Mouse (Mus musculus): Measurements from ENCODE around the gene Ube2n. TPM values are rescaled to one million over a fixed set of nuclear protein-coding genes. Genes with fewer than 3 reads are reported as not detected.

The Ube2n gene
- polyA plus RNA-seq, 1 experiment from 2014 or later: 424 TPM

- Histone ChIP-seq H3K9ac (ENCODE audit: low read length) (no peak overlapping the region), H3K9me3 (ENCODE audit: control insufficient read depth, low read length) (no peaks in the 10 kb centered on the region), H3K4me1 (ENCODE audit: control insufficient read depth, insufficient read depth, low read length) (peaks cover 8% of the 10 kb centered on the region; the same call in 1 of the 2 replicates), H3K27ac (replicated peaks; ENCODE audit: low read depth, low read length) (no peak overlapping the region), H3K36me3 (ENCODE audit: control insufficient read depth, insufficient read depth, low read length) (peaks cover 3% of the 10 kb centered on the region; the same call in 1 of the 2 replicates), H3K4me2 (ENCODE audit: low read depth, severe bottlenecking) (no peak overlapping the region), H3K27me3 (ENCODE audit: control insufficient read depth, insufficient read depth, low read length) (no peaks in the 10 kb centered on the region), H3K4me3 (ENCODE audit: low read depth, low read length) (no peak overlapping the region)
- no peak for ATAC-seq (ENCODE audit: insufficient number of reproducible peaks, low FRiP score, low TSS enrichment, low read depth)
- WGBS: 94% methylated on average over 5 of the region's 5 CpGs
- DNase-seq (ENCODE audit: low spot score): no peak
Measured at GRCm38 (mm10) chr10:95557337-95557828, 42.4 kb downstream of the Ube2n start.

- DNase-seq (ENCODE audit: low spot score) (no peak), ATAC-seq (ENCODE audit: insufficient number of reproducible peaks, low FRiP score, low TSS enrichment, low read depth) (no peak)
- no peak overlapping the region for H3K4me2 ChIP-seq (ENCODE audit: low read depth, severe bottlenecking)
- no peaks in the 10 kb centered on the region for H3K27me3 ChIP-seq (ENCODE audit: control insufficient read depth, insufficient read depth, low read length)
- 72% methylated on average over 7 of the region's 7 CpGs for WGBS
- H3K27ac ChIP-seq (replicated peaks; ENCODE audit: low read depth, low read length): no peak overlapping the region
- H3K9me3 ChIP-seq (ENCODE audit: control insufficient read depth, low read length): no peaks in the 10 kb centered on the region
- H3K4me1 ChIP-seq (ENCODE audit: control insufficient read depth, insufficient read depth, low read length): peaks cover 8% of the 10 kb centered on the region; the same call in 1 of the 2 replicates
- peaks cover 2% of the 10 kb centered on the region; the same call in 1 of the 2 replicates for H3K36me3 ChIP-seq (ENCODE audit: control insufficient read depth, insufficient read depth, low read length)
- H3K9ac ChIP-seq (ENCODE audit: low read length): no peak overlapping the region
- H3K4me3 ChIP-seq (ENCODE audit: low read depth, low read length): no peak overlapping the region
Measured at GRCm38 (mm10) chr10:95559426-95559825, 44.5 kb downstream of the Ube2n start.

GRCm38 (mm10) chr10:95560394-95560983 is 45.5 kb downstream of the Ube2n start:
- Histone ChIP-seq H3K36me3 (ENCODE audit: control insufficient read depth, insufficient read depth, low read length) (no peaks in the 10 kb centered on the region), H3K4me2 (ENCODE audit: low read depth, severe bottlenecking) (no peak overlapping the region), H3K4me3 (ENCODE audit: low read depth, low read length) (no peak overlapping the region), H3K9ac (ENCODE audit: low read length) (no peak overlapping the region), H3K9me3 (ENCODE audit: control insufficient read depth, low read length) (no peaks in the 10 kb centered on the region), H3K4me1 (ENCODE audit: control insufficient read depth, insufficient read depth, low read length) (peaks cover 8% of the 10 kb centered on the region; the same call in 1 of the 2 replicates), H3K27me3 (ENCODE audit: control insufficient read depth, insufficient read depth, low read length) (no peaks in the 10 kb centered on the region), H3K27ac (replicated peaks; ENCODE audit: low read depth, low read length) (no peak overlapping the region)
- no peak for ATAC-seq (ENCODE audit: insufficient number of reproducible peaks, low FRiP score, low TSS enrichment, low read depth)
- WGBS: 94% methylated on average over 9 of the region's 9 CpGs
- DNase-seq (ENCODE audit: low spot score): no peak

GRCm38 (mm10) chr10:95561616-95562015 is 46.7 kb downstream of the Ube2n start:
- H3K9ac ChIP-seq (ENCODE audit: low read length): no peak overlapping the region
- 71% methylated on average over 7 of the region's 7 CpGs for WGBS

GRCm38 (mm10) chr10:95562395-95562794 is 47.5 kb downstream of the Ube2n start:
- 9% methylated on average over 8 of the region's 8 CpGs for WGBS
- H3K27ac ChIP-seq (replicated peaks; ENCODE audit: low read depth, low read length): no peak overlapping the region
- ATAC-seq (ENCODE audit: insufficient number of reproducible peaks, low FRiP score, low TSS enrichment, low read depth): no peak

More at GRCm38 (mm10) chr10:95561616-95562015, 46.7 kb downstream of the Ube2n start:
- peak overlapping the region; percentile 80 for H3K4me2 ChIP-seq (ENCODE audit: low read depth, severe bottlenecking)
- H3K27me3 ChIP-seq (ENCODE audit: control insufficient read depth, insufficient read depth, low read length): no peaks in the 10 kb centered on the region
- no peaks in the 10 kb centered on the region for H3K36me3 ChIP-seq (ENCODE audit: control insufficient read depth, insufficient read depth, low read length)
- no peak for DNase-seq (ENCODE audit: low spot score)
- H3K4me1 ChIP-seq (ENCODE audit: control insufficient read depth, insufficient read depth, low read length): peaks cover 10% of the 10 kb centered on the region; the same call in 1 of the 2 replicates
- ATAC-seq (ENCODE audit: insufficient number of reproducible peaks, low FRiP score, low TSS enrichment, low read depth): no peak
- no peaks in the 10 kb centered on the region for H3K9me3 ChIP-seq (ENCODE audit: control insufficient read depth, low read length)
- peak overlapping the region; percentile 95 for H3K4me3 ChIP-seq (ENCODE audit: low read depth, low read length)
- no peak overlapping the region for H3K27ac ChIP-seq (replicated peaks; ENCODE audit: low read depth, low read length)

GRCm38 (mm10) chr10:95562859-95563841 is 48.2 kb downstream of the Ube2n start:
- DNase-seq (ENCODE audit: low spot score) (peak; percentile 65), ATAC-seq (ENCODE audit: insufficient number of reproducible peaks, low FRiP score, low TSS enrichment, low read depth) (peak; percentile 55)
- H3K9me3 ChIP-seq (ENCODE audit: control insufficient read depth, low read length): no peaks in the 10 kb centered on the region
- H3K4me3 ChIP-seq (ENCODE audit: low read depth, low read length): peak overlapping the region; percentile 95
- WGBS: 1% methylated on average over 65 of the region's 65 CpGs
- H3K4me1 ChIP-seq (ENCODE audit: control insufficient read depth, insufficient read depth, low read length): peaks cover 13% of the 10 kb centered on the region; the same call in 1 of the 2 replicates
- H3K9ac ChIP-seq (ENCODE audit: low read length): peak overlapping the region; percentile 95
- no peaks in the 10 kb centered on the region for H3K36me3 ChIP-seq (ENCODE audit: control insufficient read depth, insufficient read depth, low read length)
- peak overlapping the region; percentile 80 for H3K4me2 ChIP-seq (ENCODE audit: low read depth, severe bottlenecking)
- 0 out of 2 replicates have a peak overlapping the region, but pooled peaks have one; percentile 47 for H3K27ac ChIP-seq (replicated peaks; ENCODE audit: low read depth, low read length)
- H3K27me3 ChIP-seq (ENCODE audit: control insufficient read depth, insufficient read depth, low read length): no peaks in the 10 kb centered on the region

More at GRCm38 (mm10) chr10:95562395-95562794, 47.5 kb downstream of the Ube2n start:
- Histone ChIP-seq H3K36me3 (ENCODE audit: control insufficient read depth, insufficient read depth, low read length) (no peaks in the 10 kb centered on the region), H3K9ac (ENCODE audit: low read length) (peak overlapping the region; percentile 95), H3K4me3 (ENCODE audit: low read depth, low read length) (peak overlapping the region; percentile 95), H3K4me1 (ENCODE audit: control insufficient read depth, insufficient read depth, low read length) (peaks cover 10% of the 10 kb centered on the region; the same call in 1 of the 2 replicates), H3K4me2 (ENCODE audit: low read depth, severe bottlenecking) (peak overlapping the region; percentile 80), H3K9me3 (ENCODE audit: control insufficient read depth, low read length) (no peaks in the 10 kb centered on the region), H3K27me3 (ENCODE audit: control insufficient read depth, insufficient read depth, low read length) (no peaks in the 10 kb centered on the region)
- DNase-seq (ENCODE audit: low spot score): no peak

GRCm38 (mm10) chr10:95563851-95564845 is 49.2 kb downstream of the Ube2n start, which contains the start of gene Nudt4:
TSS of gene Nudt4 (minus strand) at chr10:95564146.
- no peaks in the 10 kb centered on the region for H3K36me3 ChIP-seq (ENCODE audit: control insufficient read depth, insufficient read depth, low read length)
- peak within 1 kb of the TSS; percentile 74 for H3K27ac ChIP-seq (replicated peaks; ENCODE audit: low read depth, low read length)
- WGBS: 2% methylated on average over 67 of the region's 97 CpGs
- H3K4me3 ChIP-seq (ENCODE audit: low read depth, low read length): peak within 1 kb of the TSS; percentile 95
- ATAC-seq (ENCODE audit: insufficient number of reproducible peaks, low FRiP score, low TSS enrichment, low read depth) (peak; percentile 84), DNase-seq (ENCODE audit: low spot score) (peak; percentile 87)
- H3K27me3 ChIP-seq (ENCODE audit: control insufficient read depth, insufficient read depth, low read length): no peaks in the 10 kb centered on the region
- H3K4me2 ChIP-seq (ENCODE audit: low read depth, severe bottlenecking): peak within 1 kb of the TSS; percentile 80
- H3K4me1 ChIP-seq (ENCODE audit: control insufficient read depth, insufficient read depth, low read length): peaks cover 13% of the 10 kb centered on the region; the same call in 1 of the 2 replicates
- H3K9me3 ChIP-seq (ENCODE audit: control insufficient read depth, low read length): no peaks in the 10 kb centered on the region
- H3K9ac ChIP-seq (ENCODE audit: low read length): peak within 1 kb of the TSS; percentile 95
